Mouse (Mus musculus): ENCODE measurements around the gene Fam3c. TPM values are rescaled to one million over a fixed set of nuclear protein-coding genes. Genes with fewer than 3 reads are reported as not detected.
A peak's percentile ranks its signal among the peaks of the same experiment; 100 is the strongest.
"Not testable (repeated sequence)": the region's sequence is repeated elsewhere in the genome, so short reads cannot be mapped to it uniquely, and the experiment has no call there.

The Fam3c gene
- polyA plus RNA-seq, 1 experiment, result 22.5 TPM

DNA sequence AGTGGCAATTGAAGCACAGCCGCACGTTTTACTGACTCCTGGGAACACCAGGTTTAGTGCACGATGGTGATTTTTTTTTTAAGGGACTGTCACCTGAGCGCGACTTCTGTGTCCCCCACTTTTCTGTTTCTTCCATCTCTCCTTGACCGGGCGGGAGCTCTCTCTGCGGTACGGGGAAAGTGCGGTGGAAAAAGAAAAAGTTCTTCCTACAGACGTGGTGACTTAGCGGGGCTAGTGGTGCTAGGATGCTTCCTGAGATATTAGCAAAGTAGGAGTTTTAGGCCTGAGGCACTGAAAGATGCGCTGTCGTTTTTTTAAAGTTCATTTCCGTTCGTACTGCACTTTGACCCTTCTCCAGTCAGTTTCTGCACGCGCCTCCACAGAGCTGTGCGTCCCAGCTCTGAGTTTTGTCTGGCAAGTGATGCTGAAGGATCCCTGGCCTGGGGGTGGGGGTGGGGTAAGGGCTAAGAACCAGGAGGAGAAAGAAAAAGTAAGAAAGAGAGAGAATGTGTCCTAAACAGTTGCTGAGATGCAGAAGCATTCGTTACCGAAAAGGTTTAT, 66.5 kb downstream of the Fam3c start:
- TF ChIP-seq CTCF (IDR thresholded peaks at IDR 0.05; ENCODE audit: borderline replicate concordance, extremely low read depth, insufficient read depth, insufficient read length) (no peak), POLR2A (IDR thresholded peaks at IDR 0.05; ENCODE audit: borderline replicate concordance, extremely low read depth, insufficient read depth, insufficient read length, poor library complexity, severe bottlenecking) (no peak)
- DNase-seq (ENCODE audit: low read depth), result no peak

DNA sequence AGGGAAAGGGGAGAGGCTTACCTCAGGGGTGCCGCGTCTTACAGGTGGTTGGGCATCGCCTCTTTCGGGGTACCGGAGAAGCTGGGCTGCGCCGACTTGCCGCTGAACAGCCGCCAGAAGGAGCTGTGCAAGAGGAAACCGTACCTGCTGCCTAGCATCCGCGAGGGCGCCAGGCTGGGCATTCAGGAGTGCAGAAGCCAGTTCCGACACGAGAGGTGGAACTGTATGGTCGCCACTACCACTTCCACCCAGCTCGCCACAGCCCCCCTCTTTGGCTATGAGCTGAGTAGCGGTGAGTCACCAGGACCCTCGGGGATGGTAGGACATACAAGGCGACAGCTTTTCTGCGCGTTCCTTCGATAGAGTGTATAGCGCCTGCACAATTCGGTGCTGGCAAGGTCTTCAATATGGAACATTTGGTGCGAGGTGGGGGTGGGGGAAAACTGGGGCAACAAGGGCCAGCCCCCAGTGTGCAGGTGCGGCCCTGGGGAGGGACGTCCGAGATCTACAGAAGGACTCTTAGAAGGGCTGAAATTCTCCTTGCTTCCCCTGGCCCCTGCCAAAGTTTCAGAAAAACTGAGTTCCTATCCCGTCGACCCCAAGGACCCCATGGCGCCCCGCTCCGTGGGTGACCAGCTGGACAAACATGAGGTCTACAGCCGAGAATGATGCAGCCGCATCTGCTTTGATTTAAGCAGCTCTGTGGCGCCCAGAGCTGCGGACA, 67.1 kb downstream of the Fam3c start:
- DNase-seq (ENCODE audit: low read depth), result peak; percentile 75
- TF ChIP-seq POLR2A (IDR thresholded peaks at IDR 0.05; ENCODE audit: borderline replicate concordance, extremely low read depth, insufficient read depth, insufficient read length, poor library complexity, severe bottlenecking), result no peak
- peak; percentile 30; the same call in 1 of the 2 replicates for TF ChIP-seq CTCF (IDR thresholded peaks at IDR 0.05; ENCODE audit: borderline replicate concordance, extremely low read depth, insufficient read depth, insufficient read length)

DNA sequence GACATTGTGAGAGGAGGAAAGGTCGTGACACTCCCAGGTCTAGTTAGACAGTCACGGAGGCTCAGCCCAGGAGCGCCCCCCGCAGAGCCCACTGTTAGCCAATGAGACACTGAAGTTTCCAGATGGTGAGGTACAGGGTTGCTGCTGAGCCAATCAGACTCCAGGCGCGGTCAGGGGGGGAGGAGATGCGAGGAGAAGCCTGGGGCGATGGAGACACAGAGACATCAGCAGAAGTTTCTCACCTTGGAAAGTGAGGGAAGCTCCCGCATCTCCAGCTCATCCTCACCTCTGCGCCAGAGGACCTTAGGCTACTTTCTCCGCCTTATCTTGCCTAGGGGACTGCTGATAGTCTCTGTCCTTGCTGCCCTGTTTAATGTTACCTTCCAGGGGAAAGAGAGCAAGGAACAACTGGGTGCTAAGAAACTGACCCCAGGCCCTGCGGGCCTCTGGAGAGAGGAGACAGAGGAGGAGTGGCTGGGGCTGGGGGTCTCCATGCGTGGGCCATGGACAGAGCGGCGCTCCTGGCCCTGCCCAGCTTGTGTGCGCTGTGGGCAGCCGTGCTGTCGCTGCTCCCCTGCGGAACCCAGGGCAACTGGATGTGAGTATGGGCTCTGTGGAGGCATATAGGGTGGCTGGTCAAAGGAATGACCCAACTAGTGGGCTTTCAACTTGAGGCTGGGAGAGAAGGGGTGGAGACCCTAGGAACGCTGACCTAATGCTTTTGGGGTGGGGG, 67.9 kb downstream of the Fam3c start, which contains the start of gene Wnt16:
Gene Wnt16, plus strand, starts transcription at position 224 of the 733 bp plus-strand sequence.
- peak; percentile 42 for DNase-seq (ENCODE audit: low read depth)
- no peak for TF ChIP-seq CTCF (IDR thresholded peaks at IDR 0.05; ENCODE audit: borderline replicate concordance, extremely low read depth, insufficient read depth, insufficient read length)
- TF ChIP-seq POLR2A (IDR thresholded peaks at IDR 0.05; ENCODE audit: borderline replicate concordance, extremely low read depth, insufficient read depth, insufficient read length, poor library complexity, severe bottlenecking), result no peak

DNA sequence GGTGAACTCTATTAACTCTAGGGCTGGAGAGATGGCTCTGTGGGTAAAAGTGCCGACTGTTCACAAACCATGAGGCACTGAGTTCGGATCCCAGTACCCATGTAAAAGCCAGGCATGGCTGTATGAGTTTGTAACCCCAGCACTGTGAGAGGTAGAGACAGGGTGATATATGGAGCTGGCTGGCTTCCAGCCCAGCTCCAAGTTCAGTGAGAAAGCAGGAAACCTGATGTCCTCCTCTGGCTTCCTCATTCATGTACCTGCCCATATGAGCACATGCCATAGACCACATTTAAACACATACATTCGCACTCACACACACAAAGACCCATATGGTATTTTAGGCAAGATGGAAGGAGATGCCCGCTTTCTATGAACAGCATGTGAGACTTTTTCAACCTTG, 73.6 kb downstream of the Fam3c start:
- no peak for DNase-seq (ENCODE audit: low read depth)
- TF ChIP-seq CTCF (IDR thresholded peaks at IDR 0.05; ENCODE audit: borderline replicate concordance, extremely low read depth, insufficient read depth, insufficient read length) (no peak), POLR2A (IDR thresholded peaks at IDR 0.05; ENCODE audit: borderline replicate concordance, extremely low read depth, insufficient read depth, insufficient read length, poor library complexity, severe bottlenecking) (no peak)

DNA sequence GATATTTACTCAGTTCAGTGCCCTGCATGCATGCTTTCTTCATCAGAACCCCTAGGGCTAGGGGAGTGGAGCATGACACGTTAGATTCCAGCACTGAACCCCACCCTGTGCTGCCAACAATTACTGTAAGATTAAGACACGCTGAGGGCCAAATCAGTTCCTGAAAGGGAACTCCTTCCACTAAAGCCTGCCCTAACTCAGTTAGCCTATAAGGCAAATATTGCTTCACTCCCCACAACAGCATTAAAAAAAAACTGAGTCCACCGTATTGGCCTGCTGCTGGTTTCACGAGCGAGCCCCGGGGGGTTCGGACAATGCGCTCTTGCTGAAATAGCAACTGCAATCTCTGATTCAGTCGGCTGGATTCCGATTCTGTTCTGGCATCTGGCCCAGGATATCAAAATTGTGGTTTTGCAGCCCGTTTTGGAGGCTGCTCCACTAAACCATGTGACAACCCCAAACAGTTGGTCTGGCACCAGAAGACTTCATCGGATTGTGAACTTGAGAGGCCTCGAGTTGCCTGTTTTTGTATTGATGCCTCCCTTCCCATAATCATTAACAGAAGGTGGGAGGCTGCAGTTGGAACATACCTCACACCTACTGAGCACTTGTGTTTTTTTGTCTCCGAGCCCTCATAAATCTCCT, 75.7 kb downstream of the Fam3c start:
- DNase-seq (ENCODE audit: low read depth), result peak; percentile 59
- no peak for TF ChIP-seq CTCF (IDR thresholded peaks at IDR 0.05; ENCODE audit: borderline replicate concordance, extremely low read depth, insufficient read depth, insufficient read length)
- no peak for TF ChIP-seq POLR2A (IDR thresholded peaks at IDR 0.05; ENCODE audit: borderline replicate concordance, extremely low read depth, insufficient read depth, insufficient read length, poor library complexity, severe bottlenecking)

DNA sequence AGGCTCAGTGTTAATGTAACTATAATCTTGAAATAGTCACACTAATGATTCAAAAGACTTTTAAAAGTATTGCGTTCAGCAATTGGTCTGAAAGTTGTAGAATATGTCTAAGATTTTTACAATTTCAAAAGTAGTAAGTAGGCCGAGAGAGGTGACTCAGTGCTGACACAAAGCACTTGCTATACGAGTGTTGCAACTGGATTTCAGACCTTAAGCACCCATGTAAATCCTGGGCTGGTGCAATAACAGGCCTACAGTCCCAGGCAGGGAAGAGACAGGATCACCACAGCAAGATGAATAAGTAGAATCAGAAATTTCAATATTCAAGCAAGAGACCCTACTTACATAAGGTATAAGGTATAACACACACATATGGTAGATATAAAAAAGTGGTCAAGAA, 78.1 kb downstream of the Fam3c start:
- TF ChIP-seq POLR2A (IDR thresholded peaks at IDR 0.05; ENCODE audit: borderline replicate concordance, extremely low read depth, insufficient read depth, insufficient read length, poor library complexity, severe bottlenecking) (no peak), CTCF (IDR thresholded peaks at IDR 0.05; ENCODE audit: borderline replicate concordance, extremely low read depth, insufficient read depth, insufficient read length) (no peak)
- DNase-seq (ENCODE audit: low read depth), result no peak

DNA sequence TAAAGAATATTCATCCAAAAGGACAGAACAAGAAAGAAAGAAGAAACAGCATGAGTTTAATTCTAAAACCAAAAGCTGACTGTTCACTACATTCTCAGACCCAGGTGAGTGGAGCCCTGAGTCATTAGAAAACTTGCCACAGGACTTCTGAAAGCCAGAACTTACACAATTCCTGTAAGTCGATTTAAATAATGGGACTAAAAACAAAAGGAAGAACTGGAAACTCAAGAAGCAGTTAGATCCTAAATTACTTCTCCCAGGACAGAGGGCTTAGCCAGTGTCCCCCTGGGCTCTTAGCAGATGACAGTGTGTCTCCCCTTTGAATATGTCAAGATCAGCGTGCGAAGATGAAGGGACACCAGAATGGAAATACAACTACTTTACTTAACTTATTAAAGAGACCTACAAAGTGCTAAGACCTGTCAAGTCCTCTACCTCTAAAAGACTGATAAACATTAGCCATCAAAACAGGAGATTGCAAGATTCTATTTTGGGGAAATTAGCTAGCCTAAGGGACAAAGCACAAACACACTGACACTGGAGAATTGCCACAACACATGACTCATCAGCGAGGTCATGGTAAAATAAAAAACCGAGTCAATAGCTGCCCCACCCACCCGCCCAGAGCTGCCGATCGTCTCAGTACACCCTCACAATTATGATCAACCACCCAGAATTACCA, 86.1 kb downstream of the Fam3c start:
- DNase-seq (ENCODE audit: low read depth), result no peak
- no peak for TF ChIP-seq POLR2A (IDR thresholded peaks at IDR 0.05; ENCODE audit: borderline replicate concordance, extremely low read depth, insufficient read depth, insufficient read length, poor library complexity, severe bottlenecking)
- TF ChIP-seq CTCF (IDR thresholded peaks at IDR 0.05; ENCODE audit: borderline replicate concordance, extremely low read depth, insufficient read depth, insufficient read length), result no peak

DNA sequence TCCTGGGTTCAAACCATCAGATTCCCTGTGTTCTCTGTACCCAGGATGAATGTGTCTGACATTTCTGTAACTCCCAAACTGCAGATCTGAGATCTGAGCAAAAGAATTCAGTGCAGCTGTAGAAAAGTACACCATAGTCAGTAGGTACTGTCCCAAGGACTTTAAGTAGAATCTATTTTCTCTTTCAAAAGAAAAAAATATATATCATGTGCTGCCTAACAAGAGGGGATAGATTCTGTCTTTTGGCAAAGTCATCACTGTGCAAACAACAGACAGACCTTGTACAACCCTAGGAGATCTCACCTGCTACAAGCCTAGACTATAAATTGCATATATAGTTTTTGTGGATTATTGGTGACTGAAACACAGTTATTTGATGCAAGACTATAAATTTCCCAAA, 87.4 kb downstream of the Fam3c start:
- TF ChIP-seq CTCF (IDR thresholded peaks at IDR 0.05; ENCODE audit: borderline replicate concordance, extremely low read depth, insufficient read depth, insufficient read length), result no peak
- DNase-seq (ENCODE audit: low read depth), result no peak

DNA sequence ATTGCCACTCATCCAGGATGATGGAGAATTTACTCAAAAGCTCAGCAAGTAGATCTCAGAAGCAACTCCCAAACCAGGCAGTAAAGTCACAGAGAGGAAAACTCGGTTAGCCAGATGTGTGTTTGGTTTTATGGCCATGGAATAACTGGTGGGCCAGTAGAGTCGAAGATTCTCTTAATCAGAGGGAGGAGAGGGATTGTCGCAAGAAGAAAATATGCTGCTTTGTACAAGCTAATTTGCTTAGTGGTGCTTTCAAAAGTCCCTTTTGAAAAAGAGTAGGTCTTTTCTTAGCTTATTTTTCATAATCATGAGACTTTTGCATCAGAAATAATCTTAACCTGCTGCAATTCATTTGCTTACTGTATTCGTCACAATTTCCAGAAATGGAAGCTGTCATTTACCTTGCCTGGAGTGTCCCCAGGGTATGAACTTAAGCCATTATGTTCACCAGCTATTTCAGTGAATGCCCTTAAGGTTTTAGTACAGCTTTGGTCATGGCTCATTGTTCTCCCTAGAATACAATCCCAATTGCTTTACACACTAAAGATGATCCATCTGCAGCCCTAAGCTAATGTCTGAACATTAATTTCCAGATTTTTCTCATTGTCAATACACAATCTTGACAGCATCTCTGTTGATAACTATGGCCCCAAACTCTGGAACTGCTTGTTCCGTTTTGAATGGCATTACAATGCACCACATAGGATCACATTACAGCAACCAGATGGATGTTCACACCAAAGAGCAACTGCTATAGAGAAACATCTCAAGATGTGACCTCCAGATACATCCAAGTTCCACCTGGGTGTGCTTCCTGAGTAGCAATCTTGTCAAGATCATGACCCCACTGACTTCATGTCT, 88.0 kb downstream of the Fam3c start:
- DNase-seq (ENCODE audit: low read depth), result no peak
- TF ChIP-seq POLR2A (IDR thresholded peaks at IDR 0.05; ENCODE audit: borderline replicate concordance, extremely low read depth, insufficient read depth, insufficient read length, poor library complexity, severe bottlenecking), result no peak
- no peak for TF ChIP-seq CTCF (IDR thresholded peaks at IDR 0.05; ENCODE audit: borderline replicate concordance, extremely low read depth, insufficient read depth, insufficient read length)

DNA sequence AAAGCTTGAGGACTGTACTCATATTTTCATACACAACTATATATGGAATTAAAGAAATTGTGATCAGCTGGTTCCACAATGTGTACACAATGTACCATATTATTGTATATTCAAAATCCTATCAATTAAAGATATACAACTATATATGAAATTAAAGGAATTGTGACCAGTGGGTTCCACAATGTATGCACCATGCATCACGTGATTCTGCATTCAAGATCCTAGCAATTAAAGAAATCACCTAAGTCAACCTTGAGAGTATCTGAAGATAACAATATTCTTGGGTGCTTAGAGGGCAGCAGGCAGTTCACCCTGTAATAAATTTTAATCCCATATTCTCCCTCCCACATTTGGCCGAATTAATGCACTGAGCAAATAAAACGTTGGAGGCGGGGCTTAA, 90.0 kb downstream of the Fam3c start:
- TF ChIP-seq CTCF (IDR thresholded peaks at IDR 0.05; ENCODE audit: borderline replicate concordance, extremely low read depth, insufficient read depth, insufficient read length) (no peak), POLR2A (IDR thresholded peaks at IDR 0.05; ENCODE audit: borderline replicate concordance, extremely low read depth, insufficient read depth, insufficient read length, poor library complexity, severe bottlenecking) (no peak)
- no peak for DNase-seq (ENCODE audit: low read depth)

DNA sequence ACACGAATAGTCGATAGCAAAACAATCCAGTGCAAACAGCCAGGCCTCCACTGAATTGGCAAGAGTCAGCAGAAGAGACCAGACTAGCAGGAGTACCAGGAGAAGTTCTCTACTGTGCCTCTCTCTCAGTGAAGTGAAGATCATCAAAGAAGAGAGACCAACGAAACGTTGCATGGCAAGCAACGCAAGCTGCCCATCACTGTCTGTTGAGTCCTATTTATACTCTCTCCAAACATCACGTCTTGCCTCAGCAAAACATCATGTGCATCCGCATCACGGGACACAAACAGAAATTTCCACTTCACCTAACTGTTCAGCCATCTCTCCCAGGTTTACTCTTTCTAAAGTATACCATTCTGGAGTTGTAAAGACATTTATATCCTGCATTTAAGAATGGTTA, 91.9 kb downstream of the Fam3c start:
- DNase-seq (ENCODE audit: low read depth), result not testable (repeated sequence)

Measured in brain, embryonic 14.5 days (tissue).